Mouse (Mus musculus): ENCODE measurements around the gene Mrps14. TPM values are rescaled to one million over a fixed set of nuclear protein-coding genes. Genes with fewer than 3 reads are reported as not detected.

Gene Mrps14
- total and polyA plus RNA-seq, 3 experiments = 1.3 to 240 (median 57.9) TPM

GRCm38 (mm10) chr1:160232113-160232512 is 37.1 kb downstream of the Mrps14 start:
- no peak for ATAC-seq (ENCODE audit: extremely low read depth, insufficient number of reproducible peaks, low FRiP score, poor library complexity, severe bottlenecking)

GRCm38 (mm10) chr1:160233921-160234320 is 38.9 kb downstream of the Mrps14 start:
- no peak for DNase-seq (ENCODE audit: low spot score)
- H3K27me3 ChIP-seq (ENCODE audit: insufficient read depth, low read length) = no peaks in the 10 kb centered on the region
- ATAC-seq (ENCODE audit: extremely low read depth, insufficient number of reproducible peaks, low FRiP score, poor library complexity, severe bottlenecking) = no peak

More at GRCm38 (mm10) chr1:160232113-160232512, 37.1 kb downstream of the Mrps14 start:
- Histone ChIP-seq H3K4me3 (ENCODE audit: low read depth, low read length) (no peak overlapping the region), H3K36me3 (replicated peaks) (peaks cover 36% of the 10 kb centered on the region), H3K9me3 (replicated peaks) (no peaks in the 10 kb centered on the region), H3K27me3 (ENCODE audit: insufficient read depth, low read length) (no peaks in the 10 kb centered on the region), H3K4me1 (ENCODE audit: insufficient read depth, low read depth, low read length) (no peaks in the 10 kb centered on the region; the same call in 1 of the 2 replicates)
- DNase-seq (ENCODE audit: low spot score) = no peak
- TF ChIP-seq CTCF (IDR thresholded peaks at IDR 0.05; ENCODE audit: low read depth, low read length) (no peak), GATA1 (IDR thresholded peaks at IDR 0.05; ENCODE audit: borderline replicate concordance, low read length) (no peak), POLR2AphosphoS5 (IDR thresholded peaks at IDR 0.05; ENCODE audit: insufficient replicate concordance, low read depth, low read length) (no peak), GATA2 (IDR thresholded peaks at IDR 0.05; ENCODE audit: borderline replicate concordance, low read depth, low read length) (no peak), TAL1 (conservative IDR thresholded peaks at IDR 0.05; ENCODE audit: low read depth, low read length) (no peak)

GRCm38 (mm10) chr1:160237981-160238380 is 43.0 kb downstream of the Mrps14 start:
- no peak overlapping the region for H3K4me3 ChIP-seq (ENCODE audit: low read depth, low read length)
- no peak for TF ChIP-seq POLR2AphosphoS5 (IDR thresholded peaks at IDR 0.05; ENCODE audit: insufficient replicate concordance, low read depth, low read length)
- TF ChIP-seq GATA1 (IDR thresholded peaks at IDR 0.05; ENCODE audit: borderline replicate concordance, low read length) = no peak
- no peak for TF ChIP-seq TAL1 (conservative IDR thresholded peaks at IDR 0.05; ENCODE audit: low read depth, low read length)
- TF ChIP-seq CTCF (IDR thresholded peaks at IDR 0.05; ENCODE audit: low read depth, low read length) = no peak
- no peak for DNase-seq (ENCODE audit: low spot score)
- H3K9me3 ChIP-seq (replicated peaks) = no peaks in the 10 kb centered on the region
- H3K4me1 ChIP-seq (ENCODE audit: insufficient read depth, low read depth, low read length) = no peaks in the 10 kb centered on the region
- H3K27me3 ChIP-seq (ENCODE audit: insufficient read depth, low read length) = no peaks in the 10 kb centered on the region
- ATAC-seq (ENCODE audit: extremely low read depth, insufficient number of reproducible peaks, low FRiP score, poor library complexity, severe bottlenecking) = no peak
- H3K36me3 ChIP-seq (replicated peaks) = peaks cover 48% of the 10 kb centered on the region

More at GRCm38 (mm10) chr1:160233921-160234320, 38.9 kb downstream of the Mrps14 start:
- Histone ChIP-seq H3K9me3 (replicated peaks) (no peaks in the 10 kb centered on the region), H3K4me3 (ENCODE audit: low read depth, low read length) (no peak overlapping the region), H3K36me3 (replicated peaks) (peaks cover 43% of the 10 kb centered on the region), H3K4me1 (ENCODE audit: insufficient read depth, low read depth, low read length) (no peaks in the 10 kb centered on the region; the same call in 1 of the 2 replicates)
- TF ChIP-seq CTCF (IDR thresholded peaks at IDR 0.05; ENCODE audit: low read depth, low read length) (no peak), TAL1 (conservative IDR thresholded peaks at IDR 0.05; ENCODE audit: low read depth, low read length) (no peak), GATA1 (IDR thresholded peaks at IDR 0.05; ENCODE audit: borderline replicate concordance, low read length) (no peak), POLR2AphosphoS5 (IDR thresholded peaks at IDR 0.05; ENCODE audit: insufficient replicate concordance, low read depth, low read length) (no peak), GATA2 (IDR thresholded peaks at IDR 0.05; ENCODE audit: borderline replicate concordance, low read depth, low read length) (no peak)

GRCm38 (mm10) chr1:160238852-160239443 is 43.9 kb downstream of the Mrps14 start:
- Histone ChIP-seq H3K4me1 (ENCODE audit: insufficient read depth, low read depth, low read length) (no peaks in the 10 kb centered on the region), H3K4me3 (ENCODE audit: low read depth, low read length) (no peak overlapping the region), H3K27me3 (ENCODE audit: insufficient read depth, low read length) (no peaks in the 10 kb centered on the region), H3K9me3 (replicated peaks) (no peaks in the 10 kb centered on the region), H3K36me3 (replicated peaks) (peaks cover 48% of the 10 kb centered on the region)
- TF ChIP-seq GATA1 (IDR thresholded peaks at IDR 0.05; ENCODE audit: borderline replicate concordance, low read length) (no peak), CTCF (IDR thresholded peaks at IDR 0.05; ENCODE audit: low read depth, low read length) (no peak), POLR2AphosphoS5 (IDR thresholded peaks at IDR 0.05; ENCODE audit: insufficient replicate concordance, low read depth, low read length) (no peak), TAL1 (conservative IDR thresholded peaks at IDR 0.05; ENCODE audit: low read depth, low read length) (no peak), GATA2 (IDR thresholded peaks at IDR 0.05; ENCODE audit: borderline replicate concordance, low read depth, low read length) (no peak)
- ATAC-seq (ENCODE audit: extremely low read depth, insufficient number of reproducible peaks, low FRiP score, poor library complexity, severe bottlenecking) = no peak
- no peak for DNase-seq (ENCODE audit: low spot score)

- peaks cover 54% of the 10 kb centered on the region for H3K36me3 ChIP-seq (replicated peaks)
- TF ChIP-seq CTCF (IDR thresholded peaks at IDR 0.05; ENCODE audit: low read depth, low read length) = no peak
- no peak for TF ChIP-seq TAL1 (conservative IDR thresholded peaks at IDR 0.05; ENCODE audit: low read depth, low read length)
- no peak for TF ChIP-seq GATA1 (IDR thresholded peaks at IDR 0.05; ENCODE audit: borderline replicate concordance, low read length)
- TF ChIP-seq GATA2 (IDR thresholded peaks at IDR 0.05; ENCODE audit: borderline replicate concordance, low read depth, low read length) = no peak
- no peak for TF ChIP-seq POLR2AphosphoS5 (IDR thresholded peaks at IDR 0.05; ENCODE audit: insufficient replicate concordance, low read depth, low read length)
- H3K4me3 ChIP-seq (ENCODE audit: low read depth, low read length) = no peak overlapping the region
- no peak for DNase-seq (ENCODE audit: low spot score)
- no peaks in the 10 kb centered on the region for H3K4me1 ChIP-seq (ENCODE audit: insufficient read depth, low read depth, low read length)
- H3K27me3 ChIP-seq (ENCODE audit: insufficient read depth, low read length) = no peaks in the 10 kb centered on the region
- ATAC-seq (ENCODE audit: extremely low read depth, insufficient number of reproducible peaks, low FRiP score, poor library complexity, severe bottlenecking) = no peak
- H3K9me3 ChIP-seq (replicated peaks) = no peaks in the 10 kb centered on the region
Observed at GRCm38 (mm10) chr1:160240091-160240490, 45.1 kb downstream of the Mrps14 start.

GRCm38 (mm10) chr1:160244689-160245088 is 49.7 kb downstream of the Mrps14 start:
- Histone ChIP-seq H3K9me3 (replicated peaks) (no peaks in the 10 kb centered on the region), H3K36me3 (replicated peaks) (peaks cover 40% of the 10 kb centered on the region), H3K4me3 (ENCODE audit: low read depth, low read length) (no peak overlapping the region), H3K27me3 (ENCODE audit: insufficient read depth, low read length) (no peaks in the 10 kb centered on the region), H3K4me1 (ENCODE audit: insufficient read depth, low read depth, low read length) (no peaks in the 10 kb centered on the region)
- ATAC-seq (ENCODE audit: extremely low read depth, insufficient number of reproducible peaks, low FRiP score, poor library complexity, severe bottlenecking) (no peak), DNase-seq (ENCODE audit: low spot score) (no peak)
- no peak for TF ChIP-seq TAL1 (conservative IDR thresholded peaks at IDR 0.05; ENCODE audit: low read depth, low read length)
- TF ChIP-seq POLR2AphosphoS5 (IDR thresholded peaks at IDR 0.05; ENCODE audit: insufficient replicate concordance, low read depth, low read length) = no peak
- no peak for TF ChIP-seq GATA1 (IDR thresholded peaks at IDR 0.05; ENCODE audit: borderline replicate concordance, low read length)

All from G1E (cell line).